Mouse (Mus musculus) kidney, adult 2 months (tissue): ENCODE results near the gene Clspn. TPM values are rescaled to one million over a fixed set of nuclear protein-coding genes. Genes with fewer than 3 reads are reported as not detected.
A peak's percentile ranks its signal among the peaks of the same experiment; 100 is the strongest.

Experiments
- DNase-seq: peaks from one replicate; pipeline ENCODE4 v3.0.0; 2021
- H3K27ac ChIP-seq: fragments of 200-500 bp; 2 replicates; pipeline ENCODE4 v1.5.1; 2012; ENCODE audit warnings: low read depth, low read length, control low read depth, inconsistent platforms; ENCODE audit not compliant: insufficient read depth
- H3K27me3 ChIP-seq: fragments of 200-500 bp; replicated peaks from 2 replicates; pipeline ENCODE4 v1.6.1; 2012; ENCODE audit warnings: mild to moderate bottlenecking, moderate library complexity, low read length, inconsistent platforms; ENCODE audit not compliant: control insufficient read depth, insufficient read depth
- H3K36me3 ChIP-seq: fragments of 200-500 bp; 2 replicates; pipeline ENCODE4 v1.6.1; 2012; ENCODE audit warnings: mild to moderate bottlenecking, moderate library complexity, low read length, inconsistent platforms; ENCODE audit not compliant: control insufficient read depth, insufficient read depth
- H3K4me1 ChIP-seq: fragments of 200-500 bp; 2 replicates; pipeline ENCODE4 v1.6.1; 2011; ENCODE audit warnings: low read length; ENCODE audit not compliant: control insufficient read depth, insufficient read depth
- H3K4me3 ChIP-seq: fragments of 200-500 bp; 2 replicates; pipeline ENCODE4 v1.5.1; 2011; ENCODE audit warnings: mild to moderate bottlenecking, low read depth, low read length, control low read depth; ENCODE audit not compliant: insufficient read depth
- CTCF ChIP-seq: fragments of 200-500 bp; conservative IDR thresholded peaks from 2 replicates; pipeline ENCODE4 v1.5.1; 2011; ENCODE audit warnings: low read depth, mild to moderate bottlenecking, control low read depth, low read length, moderate library complexity, mixed read lengths; ENCODE audit not compliant: insufficient read depth, insufficient read length
- POLR2A ChIP-seq: fragments of 200-500 bp; IDR thresholded peaks from one replicate; pipeline ENCODE4 v1.6.1; 2011; ENCODE audit warnings: low read depth, low read length, control low read depth
- WGBS: fragments of 180-500 bp; shearing (Covaris S2); methylation state at CpG from one replicate; pipeline ENCODE4 v1.1.7; 2018; 5-methylcytosine and 5-hydroxymethylcytosine counted together
- polyA plus RNA-seq: library from polyadenylated mRNA; depleted of rRNA; stranded (reverse); fragments of >200 nt; gene quantifications from 2 replicates; pipeline ENCODE4 v1.2.3, GENCODE M21; 2012

The Clspn gene
- polyA plus RNA-seq, 1 experiment, result 0.11 TPM

GRCm38 (mm10) chr4:126616312-126616711 is 59.6 kb downstream of the Clspn start:
- no peak for DNase-seq
- Histone ChIP-seq H3K27ac (no peak overlapping the region), H3K4me1 (no peaks in the 10 kb centered on the region), H3K27me3 (no peaks in the 10 kb centered on the region), H3K4me3 (no peak overlapping the region), H3K36me3 (no peaks in the 10 kb centered on the region)
- WGBS, result 90% methylated on average over 4 of the region's 4 CpGs
- TF ChIP-seq CTCF (no peak), POLR2A (no peak)

DNA sequence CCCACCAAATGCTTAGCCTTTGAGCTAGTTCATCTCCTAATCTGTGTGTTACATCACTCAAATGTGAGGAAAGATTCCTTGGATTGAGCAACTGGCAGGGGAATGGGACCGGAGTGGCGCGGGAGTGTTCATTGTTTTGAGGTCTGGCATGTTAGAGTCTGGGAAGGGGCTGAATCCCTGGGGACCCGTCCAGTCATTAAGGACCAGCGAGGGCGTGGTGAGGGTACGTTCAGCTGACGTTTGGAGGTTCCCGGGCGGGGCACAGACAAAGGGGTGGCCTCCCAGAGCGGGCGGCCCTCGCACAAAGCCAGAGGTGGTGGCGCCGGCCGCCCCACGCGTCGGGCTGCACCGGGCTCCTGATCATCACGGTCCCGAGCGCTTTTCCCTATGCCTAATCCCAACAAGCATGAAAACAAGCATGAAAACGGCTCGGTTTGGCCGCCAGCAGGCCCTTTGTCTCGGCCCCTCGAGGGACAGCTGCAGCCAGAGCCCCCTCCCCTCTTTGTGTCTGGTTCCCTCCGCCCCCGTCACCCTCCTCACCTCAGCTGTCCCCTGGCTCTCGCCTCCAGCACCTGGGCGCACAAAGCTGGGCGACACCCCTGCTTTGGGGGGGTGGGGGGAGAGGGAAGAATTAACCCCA is 63.1 kb downstream of the Clspn start:
- DNase-seq, result no peak

GRCm38 (mm10) chr4:126620349-126620874 is 63.7 kb downstream of the Clspn start:
- Histone ChIP-seq H3K4me1 (no peaks in the 10 kb centered on the region), H3K27ac (no peak overlapping the region), H3K27me3 (no peaks in the 10 kb centered on the region), H3K36me3 (no peaks in the 10 kb centered on the region), H3K4me3 (no peak overlapping the region)
- no peak for TF ChIP-seq CTCF
- TF ChIP-seq POLR2A, result no peak
- DNase-seq, result no peak
- WGBS, result 28% methylated on average over 13 of the region's 13 CpGs

More for the DNA sequence above, 63.1 kb downstream of the Clspn start:
- 9% methylated on average over 32 of the region's 33 CpGs for WGBS
- TF ChIP-seq CTCF, result no peak
- no peak for TF ChIP-seq POLR2A
- Histone ChIP-seq H3K4me1 (no peaks in the 10 kb centered on the region), H3K27ac (no peak overlapping the region), H3K4me3 (no peak overlapping the region), H3K36me3 (no peaks in the 10 kb centered on the region), H3K27me3 (no peaks in the 10 kb centered on the region)

DNA sequence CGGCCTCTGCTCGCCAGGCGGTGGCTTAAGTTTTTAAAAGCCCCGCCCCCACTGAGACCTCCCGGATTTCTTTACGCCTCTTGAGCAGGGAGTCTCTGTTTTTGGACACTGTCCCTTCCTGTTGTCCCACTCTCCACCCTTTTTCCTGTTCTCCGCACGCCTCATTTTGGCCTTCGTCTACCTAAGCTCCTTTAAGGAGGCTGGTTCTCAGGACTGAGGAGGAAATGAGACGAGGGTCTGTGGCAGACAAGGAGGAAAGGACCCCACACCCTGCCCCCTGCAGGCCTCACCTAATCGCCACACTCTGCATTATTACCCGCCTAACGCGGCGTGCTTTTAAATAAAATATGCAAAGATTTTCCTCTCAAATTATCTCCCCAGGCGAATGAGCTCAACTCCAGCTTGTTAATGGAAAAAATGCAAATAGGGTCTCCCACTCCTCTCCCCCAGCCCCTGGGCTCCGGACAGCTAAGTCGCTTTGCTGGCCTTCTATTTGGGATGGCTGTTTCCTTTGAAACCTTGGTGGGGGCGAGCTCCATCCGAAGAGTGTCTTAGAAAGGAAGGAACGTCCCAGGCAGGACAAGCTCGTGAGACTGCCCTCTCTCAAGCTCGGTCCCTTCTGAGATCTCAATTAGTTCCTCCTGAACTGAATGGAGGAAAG is 70.4 kb downstream of the Clspn start:
- no peak for TF ChIP-seq POLR2A
- TF ChIP-seq CTCF, result no peak; the same call in 1 of the 2 replicates
- H3K27me3 ChIP-seq, result no peaks in the 10 kb centered on the region
- H3K4me3 ChIP-seq, result peak overlapping the region; percentile 18
- no peaks in the 10 kb centered on the region for H3K4me1 ChIP-seq
- DNase-seq, result peak; percentile 40
- 6% methylated on average over 23 of the region's 23 CpGs for WGBS
- H3K36me3 ChIP-seq, result no peaks in the 10 kb centered on the region
- no peak overlapping the region for H3K27ac ChIP-seq

DNA sequence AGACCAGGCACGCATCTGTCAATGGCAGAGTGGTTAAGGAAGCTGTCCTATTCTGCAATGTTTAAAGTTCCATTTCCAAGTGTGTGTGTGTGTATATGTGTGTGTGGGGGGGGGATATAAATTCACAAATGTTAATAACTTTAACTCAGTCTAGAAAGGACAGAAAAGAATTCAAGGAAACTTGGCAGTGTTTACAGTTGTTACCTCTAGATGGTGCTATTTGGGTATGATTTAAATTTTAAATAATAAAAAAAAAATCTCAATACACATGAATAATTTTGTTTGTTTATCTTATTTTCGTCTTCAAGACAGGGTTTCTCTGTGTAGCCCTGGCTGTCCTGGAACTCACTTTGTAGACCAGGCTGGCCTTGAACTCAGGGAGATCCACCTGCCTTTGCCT is 75.2 kb downstream of the Clspn start:
- TF ChIP-seq CTCF, result 0 out of 2 replicates have a peak, but pooled peaks have one; percentile 1
- TF ChIP-seq POLR2A, result no peak
- Histone ChIP-seq H3K36me3 (no peaks in the 10 kb centered on the region), H3K4me1 (no peaks in the 10 kb centered on the region), H3K27me3 (no peaks in the 10 kb centered on the region; the same call in 1 of the 2 replicates), H3K27ac (no peak overlapping the region), H3K4me3 (no peak overlapping the region)
- 37% methylated on average over 2 of the region's 2 CpGs for WGBS
- DNase-seq, result no peak

DNA sequence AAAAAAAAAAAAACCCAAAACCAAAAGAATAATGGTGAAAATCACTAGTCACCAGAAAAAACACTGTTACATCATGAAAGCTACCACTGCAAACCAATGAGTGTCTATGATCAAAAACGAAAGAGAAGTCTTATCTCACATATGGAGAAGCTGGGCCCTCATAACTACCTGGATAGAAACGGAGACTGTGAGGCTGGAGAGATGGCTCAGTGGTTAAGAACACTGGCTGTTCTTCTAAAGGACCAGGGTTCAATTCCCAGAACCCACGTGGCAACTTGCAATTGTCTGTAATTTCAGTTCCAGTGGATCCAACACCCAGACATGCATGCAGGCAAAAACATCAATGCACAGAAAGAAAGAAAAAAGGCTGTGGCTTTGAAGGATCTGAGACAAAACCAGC is 75.9 kb downstream of the Clspn start:
- TF ChIP-seq CTCF (no peak), POLR2A (no peak)
- no peaks in the 10 kb centered on the region for H3K4me1 ChIP-seq
- no peak overlapping the region for H3K27ac ChIP-seq
- no peaks in the 10 kb centered on the region for H3K36me3 ChIP-seq
- no peak overlapping the region for H3K4me3 ChIP-seq
- WGBS, result 68% methylated on average over 3 of the region's 3 CpGs
- DNase-seq, result no peak
- H3K27me3 ChIP-seq, result no peaks in the 10 kb centered on the region; the same call in 1 of the 2 replicates

GRCm38 (mm10) chr4:126636330-126636729 is 79.6 kb downstream of the Clspn start:
- DNase-seq, result no peak
- no peak overlapping the region for H3K27ac ChIP-seq
- H3K4me3 ChIP-seq, result no peak overlapping the region
- 31% methylated on average over 11 of the region's 11 CpGs for WGBS
- no peaks in the 10 kb centered on the region for H3K36me3 ChIP-seq
- no peaks in the 10 kb centered on the region; the same call in 1 of the 2 replicates for H3K27me3 ChIP-seq
- no peak for TF ChIP-seq POLR2A
- no peak for TF ChIP-seq CTCF
- H3K4me1 ChIP-seq, result no peaks in the 10 kb centered on the region
